Mouse (Mus musculus) spleen, adult 2 months (tissue): Measurements from ENCODE around the gene Topaz1. TPM values are rescaled to one million over a fixed set of nuclear protein-coding genes. Genes with fewer than 3 reads are reported as not detected.
A peak's percentile ranks its signal among the peaks of the same experiment; 100 is the strongest.

Source experiments
- DNase-seq, 2 experiments: peaks; one replicate each; pipeline versions ENCODE4 v3.0.0 to v3.0.0-alpha.2; 2012 to 2021; ENCODE audit warnings: low spot score in 2 of 2, low read depth in 1 of 2
- H3K27ac ChIP-seq: fragments of 200-500 bp; 2 replicates; pipeline ENCODE4 v1.5.1; 2012; ENCODE audit warnings: low read length, inconsistent platforms; ENCODE audit not compliant: insufficient read depth
- H3K27me3 ChIP-seq: fragments of 200-500 bp; 2 replicates; pipeline ENCODE4 v1.6.1; 2012; ENCODE audit warnings: mild to moderate bottlenecking, moderate library complexity, low read length, inconsistent platforms; ENCODE audit not compliant: control insufficient read depth, insufficient read depth
- H3K36me3 ChIP-seq: fragments of 200-500 bp; 2 replicates; pipeline ENCODE4 v1.6.1; 2012; ENCODE audit warnings: mild to moderate bottlenecking, low read length, inconsistent platforms; ENCODE audit not compliant: control insufficient read depth, insufficient read depth
- H3K4me1 ChIP-seq: fragments of 200-500 bp; 2 replicates; pipeline ENCODE4 v1.6.1; 2011; ENCODE audit warnings: inconsistent platforms; ENCODE audit not compliant: control insufficient read depth, insufficient read depth, insufficient read length
- H3K4me3 ChIP-seq: fragments of 200-500 bp; 2 replicates; pipeline ENCODE4 v1.5.1; 2011; ENCODE audit warnings: mild to moderate bottlenecking, inconsistent platforms; ENCODE audit not compliant: insufficient read depth, insufficient read length; ENCODE audit errors: extremely low read depth
- CTCF ChIP-seq: fragments of 200-500 bp; IDR thresholded peaks from 2 replicates; pipeline ENCODE4 v1.5.1; 2011; ENCODE audit warnings: mild to moderate bottlenecking, inconsistent platforms; ENCODE audit not compliant: insufficient read depth, insufficient read length, insufficient replicate concordance; ENCODE audit errors: extremely low read depth
- POLR2A ChIP-seq: fragments of 200-500 bp; IDR thresholded peaks from 2 replicates; pipeline ENCODE4 v1.6.1; 2011; ENCODE audit warnings: low read depth, low read length, inconsistent platforms
- WGBS: fragments of 180-500 bp; shearing (Covaris S2); methylation state at CpG from one replicate; pipeline ENCODE4 v1.1.7; 2018; 5-methylcytosine and 5-hydroxymethylcytosine counted together
- polyA plus RNA-seq: library from polyadenylated mRNA; depleted of rRNA; stranded (reverse); fragments of >200 nt; gene quantifications from 2 replicates; pipeline ENCODE4 v1.2.3, GENCODE M21; 2012

The Topaz1 gene
- polyA plus RNA-seq, 1 experiment = not detected

- no peak for DNase-seq
- no peak overlapping the region for H3K4me3 ChIP-seq
- TF ChIP-seq CTCF (peak; percentile 28; the same call in 1 of the 2 replicates), POLR2A (no peak)
- H3K27ac ChIP-seq = no peak overlapping the region
- no peaks in the 10 kb centered on the region for H3K4me1 ChIP-seq
- WGBS = 26% methylated on average over 10 of the region's 10 CpGs
- no peaks in the 10 kb centered on the region for H3K36me3 ChIP-seq
- H3K27me3 ChIP-seq = no peaks in the 10 kb centered on the region
These were observed 17.6 kb upstream of the Topaz1 start for GRCm38 (mm10) chr9:122729500-122729899.

DNA sequence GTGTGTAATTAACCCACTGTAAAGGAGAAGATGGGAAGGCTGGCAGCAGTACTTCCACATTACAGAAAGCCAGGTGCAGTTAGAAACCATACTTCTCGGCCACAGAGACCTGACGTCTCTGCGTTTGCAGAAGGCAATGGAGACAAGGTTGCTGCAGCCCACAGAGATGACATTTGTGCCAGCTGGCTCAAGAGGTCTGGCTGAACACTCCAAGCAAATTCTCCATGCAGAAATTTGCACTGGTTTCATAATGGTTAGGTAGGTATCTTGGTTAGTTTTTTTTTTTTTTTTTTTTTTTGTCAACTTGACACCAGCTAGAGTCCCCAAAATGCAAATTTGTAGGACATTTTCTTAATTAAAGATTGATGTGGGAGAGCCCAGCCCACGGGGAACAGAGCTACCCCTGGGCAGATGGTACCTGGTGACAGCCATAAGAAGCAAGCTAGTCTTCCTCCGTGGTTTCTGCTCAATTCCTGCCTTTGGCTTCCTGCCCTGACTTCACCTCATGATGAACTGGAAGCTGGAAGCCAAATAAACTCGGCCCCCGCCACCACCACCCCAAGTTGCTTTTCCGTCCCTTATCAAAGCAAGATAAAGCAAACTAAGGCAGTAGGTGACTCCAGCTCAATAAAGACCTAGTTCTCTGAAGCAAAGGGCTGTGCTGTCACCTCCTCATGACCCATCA lies 14.9 kb upstream of the Topaz1 start:
- no peak overlapping the region for H3K4me3 ChIP-seq
- WGBS = 32% methylated on average over 8 of the region's 8 CpGs
- no peak overlapping the region for H3K27ac ChIP-seq
- no peak for TF ChIP-seq POLR2A
- H3K36me3 ChIP-seq = no peaks in the 10 kb centered on the region
- DNase-seq = no peak
- no peaks in the 10 kb centered on the region for H3K27me3 ChIP-seq
- H3K4me1 ChIP-seq = no peaks in the 10 kb centered on the region

GRCm38 (mm10) chr9:122733222-122733621 lies 13.9 kb upstream of the Topaz1 start:
- no peak overlapping the region for H3K27ac ChIP-seq
- WGBS = 62% methylated on average over 12 of the region's 12 CpGs
- no peak for DNase-seq
- H3K27me3 ChIP-seq = no peaks in the 10 kb centered on the region
- H3K4me1 ChIP-seq = no peaks in the 10 kb centered on the region
- TF ChIP-seq POLR2A (no peak), CTCF (no peak)
- H3K36me3 ChIP-seq = no peaks in the 10 kb centered on the region
- H3K4me3 ChIP-seq = no peak overlapping the region

DNA sequence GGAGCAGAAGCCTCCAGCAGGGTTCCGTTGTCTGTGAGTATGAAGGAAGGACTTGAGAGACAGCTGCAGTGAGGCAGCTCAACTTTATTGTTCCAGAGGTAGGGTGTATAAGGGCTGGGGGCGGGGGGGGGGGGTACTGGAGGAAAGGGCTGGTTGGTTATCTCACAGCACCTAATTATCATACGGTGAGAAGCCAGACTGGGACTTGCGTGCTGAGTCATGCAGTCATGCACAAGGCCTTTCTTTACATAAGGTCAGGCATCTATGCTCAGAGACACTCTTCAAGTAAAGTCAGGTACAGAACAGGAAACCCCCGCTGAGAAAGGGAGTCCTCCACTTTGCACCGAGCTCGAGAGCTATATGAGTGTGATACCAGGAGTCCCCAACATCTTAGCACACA lies 12.2 kb upstream of the Topaz1 start:
- no peak for DNase-seq
- Histone ChIP-seq H3K36me3 (no peaks in the 10 kb centered on the region), H3K27me3 (no peaks in the 10 kb centered on the region), H3K27ac (no peak overlapping the region), H3K4me1 (no peaks in the 10 kb centered on the region), H3K4me3 (no peak overlapping the region)
- WGBS = 53% methylated on average over 7 of the region's 7 CpGs
- no peak for TF ChIP-seq CTCF
- no peak for TF ChIP-seq POLR2A

DNA sequence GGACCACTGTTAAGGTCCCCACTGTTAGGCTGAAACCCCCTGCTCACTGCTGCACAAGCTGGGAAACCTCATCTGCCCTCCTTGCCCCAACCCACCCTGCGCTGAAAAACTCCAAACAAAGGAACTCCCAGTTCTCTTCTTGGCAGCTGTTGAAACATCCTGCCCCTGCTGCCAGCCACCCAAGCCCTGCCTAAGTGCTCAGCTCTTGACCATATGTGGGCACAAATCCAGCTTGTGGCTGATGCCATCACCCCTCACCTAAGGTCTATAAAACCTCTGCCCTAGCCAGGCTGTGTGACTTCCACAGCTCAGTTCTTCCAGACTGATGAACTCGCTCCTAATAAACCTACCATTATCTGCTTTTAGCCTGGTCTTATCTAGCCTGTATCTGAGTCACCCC lies 11.1 kb upstream of the Topaz1 start:
- 61% methylated on average over 2 of the region's 2 CpGs for WGBS
- no peak for TF ChIP-seq CTCF
- no peak for TF ChIP-seq POLR2A
- Histone ChIP-seq H3K4me1 (no peaks in the 10 kb centered on the region), H3K4me3 (no peak overlapping the region), H3K27ac (no peak overlapping the region), H3K36me3 (no peaks in the 10 kb centered on the region), H3K27me3 (no peaks in the 10 kb centered on the region)
- no peak for DNase-seq

DNA sequence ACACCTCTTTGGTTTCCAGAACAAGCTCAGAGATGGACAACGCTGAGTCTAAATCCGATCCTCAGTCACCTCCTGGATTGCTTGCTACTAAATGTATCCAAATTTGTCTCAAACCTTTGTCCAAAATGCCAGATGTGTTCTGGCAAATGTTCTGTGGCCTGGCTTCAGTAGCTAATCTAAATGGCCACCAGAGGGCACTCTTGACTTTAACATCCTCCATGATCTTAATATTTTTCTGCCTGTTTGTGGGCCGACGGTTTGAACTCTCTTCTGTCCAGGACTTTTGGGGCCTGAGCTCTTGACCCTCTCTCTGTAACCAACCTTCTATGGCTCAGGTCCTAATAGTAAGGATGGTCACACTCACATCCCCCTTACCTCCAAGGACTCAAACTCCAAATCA lies 10.4 kb upstream of the Topaz1 start:
- Histone ChIP-seq H3K4me3 (no peak overlapping the region), H3K36me3 (no peaks in the 10 kb centered on the region), H3K27me3 (no peaks in the 10 kb centered on the region), H3K27ac (no peak overlapping the region), H3K4me1 (no peaks in the 10 kb centered on the region)
- DNase-seq = peak; percentile 15 to 36
- 22% methylated on average over 4 of the region's 4 CpGs for WGBS
- TF ChIP-seq POLR2A (no peak), CTCF (peak; percentile 17; the same call in 1 of the 2 replicates)

- H3K27ac ChIP-seq = no peak overlapping the region
- H3K4me3 ChIP-seq = no peak overlapping the region
- no peaks in the 10 kb centered on the region for H3K36me3 ChIP-seq
- no peak for TF ChIP-seq CTCF
- TF ChIP-seq POLR2A = no peak
- no peaks in the 10 kb centered on the region for H3K27me3 ChIP-seq
- whole genome bisulfite sequencing = 23% methylated on average over 1 of the region's 1 CpGs
- H3K4me1 ChIP-seq = no peaks in the 10 kb centered on the region
- DNase-seq = no peak
These were observed 1.3 kb upstream of the Topaz1 start for GRCm38 (mm10) chr9:122745879-122746278.
